Mouse (Mus musculus): ENCODE measurements around the gene 4632433K11Rik.

GRCm38 (mm10) chr7:5080010-5080751 lies 46.3 kb downstream of the 4632433K11Rik start, which contains the start of gene Epn1:
- TF ChIP-seq CTCF (conservative IDR thresholded peaks at IDR 0.05 in 1 of 2, IDR thresholded peaks at IDR 0.05 in 1 of 2; ENCODE audit: low read depth in 2 of 2, low read length in 2 of 2) (no peak), ZC3H11A (IDR thresholded peaks at IDR 0.05; ENCODE audit: low read depth, low read length) (no peak), ZMIZ1 (IDR thresholded peaks at IDR 0.05; ENCODE audit: low read depth, low read length) (peak; percentile 69)
